Mouse (Mus musculus): ENCODE results near the gene Csnk1g1. TPM values are rescaled to one million over a fixed set of nuclear protein-coding genes. Genes with fewer than 3 reads are reported as not detected.
A peak's percentile ranks its signal among the peaks of the same experiment; 100 is the strongest.

The Csnk1g1 gene
- polyA plus RNA-seq, 3 experiments from 2014 or later: 34.6 to 59.6 (median 43.4) TPM

- ATAC-seq: no peak
Observed at GRCm38 (mm10) chr9:65998965-65999364, 90.2 kb downstream of the Csnk1g1 start.

- peak; percentile 60 for ATAC-seq
Observed at GRCm38 (mm10) chr9:66004380-66004779, 95.7 kb downstream of the Csnk1g1 start.

- ATAC-seq: no peak
Observed at GRCm38 (mm10) chr9:66007603-66008202, 99.0 kb downstream of the Csnk1g1 start.

- ATAC-seq: no peak
Observed at GRCm38 (mm10) chr9:66020601-66021000, 111.9 kb downstream of the Csnk1g1 start.

GRCm38 (mm10) chr9:66038082-66038481 is 129.4 kb downstream of the Csnk1g1 start:
- no peak for ATAC-seq

GRCm38 (mm10) chr9:66038581-66038980 is 129.9 kb downstream of the Csnk1g1 start:
- no peak for ATAC-seq

- no peak for ATAC-seq
Observed at GRCm38 (mm10) chr9:66039290-66039689, 130.6 kb downstream of the Csnk1g1 start.

- no peak for ATAC-seq
Observed at GRCm38 (mm10) chr9:66040801-66041200, 132.1 kb downstream of the Csnk1g1 start.

- no peak for ATAC-seq
Observed at GRCm38 (mm10) chr9:66042331-66042730, 133.6 kb downstream of the Csnk1g1 start.

- no peak for ATAC-seq
Observed at GRCm38 (mm10) chr9:66043241-66043640, 134.5 kb downstream of the Csnk1g1 start.

- ATAC-seq: no peak
Observed at GRCm38 (mm10) chr9:66049931-66050601, 141.3 kb downstream of the Csnk1g1 start.

- no peak for ATAC-seq
Observed at GRCm38 (mm10) chr9:66051493-66051892, 142.8 kb downstream of the Csnk1g1 start.

- ATAC-seq: no peak
Observed at GRCm38 (mm10) chr9:66052731-66053130, 144.0 kb downstream of the Csnk1g1 start.

- no peak for ATAC-seq
Observed at GRCm38 (mm10) chr9:66053620-66054019, 144.9 kb downstream of the Csnk1g1 start.

- ATAC-seq: peak; percentile 96
Observed at GRCm38 (mm10) chr9:66059583-66060307, 151.0 kb downstream of the Csnk1g1 start, which contains the start of gene Ppib. TSS of gene Ppib (plus strand) at chr9:66060222.

GRCm38 (mm10) chr9:66060308-66060647 is 151.6 kb downstream of the Csnk1g1 start:
- ATAC-seq: no peak

- ATAC-seq: no peak
Observed at GRCm38 (mm10) chr9:66060986-66061385, 152.3 kb downstream of the Csnk1g1 start.

- no peak for ATAC-seq
Observed at GRCm38 (mm10) chr9:66061656-66062055, 152.9 kb downstream of the Csnk1g1 start.

- ATAC-seq: no peak
Observed at GRCm38 (mm10) chr9:66063446-66063845, 154.7 kb downstream of the Csnk1g1 start.

- ATAC-seq: no peak
Observed at GRCm38 (mm10) chr9:66064316-66064715, 155.6 kb downstream of the Csnk1g1 start.

- no peak for ATAC-seq
Observed at GRCm38 (mm10) chr9:66066791-66067190, 158.1 kb downstream of the Csnk1g1 start.

- no peak for ATAC-seq
Observed at GRCm38 (mm10) chr9:66067542-66067941, 158.8 kb downstream of the Csnk1g1 start.

GRCm38 (mm10) chr9:66068056-66068455 is 159.3 kb downstream of the Csnk1g1 start:
- ATAC-seq: no peak

GRCm38 (mm10) chr9:66068971-66069391 is 160.3 kb downstream of the Csnk1g1 start:
- ATAC-seq: peak; percentile 21
